Mouse (Mus musculus): ENCODE results near the gene Anxa11. TPM values are rescaled to one million over a fixed set of nuclear protein-coding genes. Genes with fewer than 3 reads are reported as not detected.
"Not testable (repeated sequence)": the region's sequence is repeated elsewhere in the genome, so short reads cannot be mapped to it uniquely, and the experiment has no call there.

The Anxa11 gene
- total and polyA plus RNA-seq, 3 experiments, result 7.6 to 40.5 TPM; not detected in 1

DNA sequence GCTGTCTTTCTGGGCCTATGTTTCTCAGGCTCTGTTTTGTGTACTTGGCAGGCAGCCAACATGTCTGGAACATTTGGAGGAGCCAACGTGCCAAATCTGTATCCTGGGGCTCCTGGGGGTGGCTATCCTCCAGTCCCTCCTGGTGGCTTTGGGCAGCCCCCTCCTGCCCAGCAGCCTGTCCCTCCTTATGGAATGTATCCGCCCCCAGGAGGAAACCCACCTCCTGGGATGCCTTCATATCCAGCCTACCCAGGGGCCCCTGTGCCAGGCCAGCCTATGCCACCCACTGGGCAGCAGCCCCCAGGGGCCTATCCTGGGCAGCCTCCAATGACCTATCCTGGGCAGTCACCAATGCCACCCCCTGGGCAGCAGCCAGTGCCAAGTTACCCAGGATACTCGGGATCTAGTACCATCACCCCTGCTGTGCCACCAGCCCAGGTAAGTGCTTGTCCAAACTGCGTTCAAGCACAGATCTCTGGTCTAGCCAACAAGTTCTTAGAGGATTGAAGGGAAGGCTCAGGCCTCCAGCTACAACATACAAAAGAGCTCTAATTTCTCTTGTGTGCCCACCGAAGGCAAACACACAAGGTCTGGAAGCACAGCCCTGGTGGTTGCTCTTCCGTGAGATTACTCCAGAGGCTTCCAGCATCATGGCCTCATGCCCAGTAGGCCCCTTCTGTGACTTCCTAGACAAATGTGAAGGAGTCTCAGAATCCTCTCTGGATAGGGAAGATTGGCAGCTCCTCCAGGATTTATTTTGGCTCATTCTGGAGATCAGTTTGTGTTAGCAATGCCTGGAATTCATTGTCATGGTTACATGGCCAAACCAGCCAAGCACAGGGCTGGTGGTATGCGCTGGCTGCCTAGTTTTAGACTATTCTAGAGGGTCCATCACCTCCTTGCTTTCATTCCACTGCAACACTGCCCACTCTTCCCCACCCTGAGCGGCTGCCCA lies 30.8 kb downstream of the Anxa11 start:
- Histone ChIP-seq H3K4me3 (ENCODE audit: control insufficient read depth in 1 of 2, insufficient read depth in 1 of 2, low read depth in 2 of 2, low read length in 2 of 2) (no peak overlapping the region), H3K27ac (ENCODE audit: control insufficient read depth, low read depth, low read length) (no peak overlapping the region), H3K27me3 (ENCODE audit: control insufficient read depth in 1 of 2, insufficient read depth in 2 of 2, low read length in 2 of 2) (no peaks in the 10 kb centered on the region), H3K9me3 (replicated peaks; ENCODE audit: insufficient read depth, low read length) (no peaks in the 10 kb centered on the region), H3K36me3 (ENCODE audit: control insufficient read depth in 1 of 2, insufficient read depth in 2 of 2, low read length in 2 of 2) (peaks cover 0 to 5% of the 10 kb centered on the region in 2 experiments; a peak in 3 of 4 replicates), H3K9ac (ENCODE audit: control insufficient read depth, low read depth, low read length, poor library complexity, severe bottlenecking) (no peak overlapping the region), H3K4me1 (ENCODE audit: control insufficient read depth in 1 of 2, insufficient read depth in 2 of 2, low read length in 2 of 2) (peaks cover 2 to 11% of the 10 kb centered on the region in 2 experiments; a peak in 2 of 4 replicates), H3K79me2 (ENCODE audit: control insufficient read depth, insufficient read depth, low read length, poor library complexity) (no peaks in the 10 kb centered on the region)
- TF ChIP-seq RCOR1 (IDR thresholded peaks at IDR 0.05; ENCODE audit: low read depth, low read length) (no peak), NRF1 (IDR thresholded peaks at IDR 0.05; ENCODE audit: insufficient read depth, low read depth, low read length, poor library complexity, severe bottlenecking) (no peak)
- no peak for DNase-seq (ENCODE audit: low read depth, low spot score)

DNA sequence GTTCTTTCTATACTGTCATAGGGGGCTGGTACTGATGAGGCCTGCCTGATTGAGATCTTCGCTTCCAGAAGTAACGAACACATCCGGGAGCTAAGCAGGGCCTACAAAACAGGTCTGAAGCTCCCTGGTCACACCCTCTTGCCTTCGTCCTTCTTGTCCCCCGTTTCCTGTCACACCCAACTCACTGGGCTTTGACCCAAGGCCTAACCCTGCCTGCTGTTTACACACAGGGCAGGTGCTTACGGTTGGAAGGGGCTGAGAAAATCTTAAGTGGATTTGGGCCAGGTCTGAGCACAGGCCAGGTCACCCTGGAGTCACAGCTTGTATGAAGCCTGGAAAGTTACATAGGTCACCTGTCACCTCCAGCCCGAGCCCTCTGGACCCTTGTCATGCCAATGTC lies 34.7 kb downstream of the Anxa11 start:
- H3K27ac ChIP-seq (ENCODE audit: control insufficient read depth, low read depth, low read length); H3K4me1 ChIP-seq (ENCODE audit: control insufficient read depth in 1 of 2, insufficient read depth in 2 of 2, low read length in 2 of 2); H3K36me3 ChIP-seq (ENCODE audit: control insufficient read depth in 1 of 2, insufficient read depth in 2 of 2, low read length in 2 of 2); H3K27me3 ChIP-seq (ENCODE audit: control insufficient read depth in 1 of 2, insufficient read depth in 2 of 2, low read length in 2 of 2); H3K9me3 ChIP-seq (replicated peaks; ENCODE audit: insufficient read depth, low read length); DNase-seq (ENCODE audit: low read depth, low spot score); H3K79me2 ChIP-seq (ENCODE audit: control insufficient read depth, insufficient read depth, low read length, poor library complexity); H3K4me3 ChIP-seq (ENCODE audit: control insufficient read depth in 1 of 2, insufficient read depth in 1 of 2, low read depth in 2 of 2, low read length in 2 of 2); H3K9ac ChIP-seq (ENCODE audit: control insufficient read depth, low read depth, low read length, poor library complexity, severe bottlenecking): not testable (repeated sequence)

DNA sequence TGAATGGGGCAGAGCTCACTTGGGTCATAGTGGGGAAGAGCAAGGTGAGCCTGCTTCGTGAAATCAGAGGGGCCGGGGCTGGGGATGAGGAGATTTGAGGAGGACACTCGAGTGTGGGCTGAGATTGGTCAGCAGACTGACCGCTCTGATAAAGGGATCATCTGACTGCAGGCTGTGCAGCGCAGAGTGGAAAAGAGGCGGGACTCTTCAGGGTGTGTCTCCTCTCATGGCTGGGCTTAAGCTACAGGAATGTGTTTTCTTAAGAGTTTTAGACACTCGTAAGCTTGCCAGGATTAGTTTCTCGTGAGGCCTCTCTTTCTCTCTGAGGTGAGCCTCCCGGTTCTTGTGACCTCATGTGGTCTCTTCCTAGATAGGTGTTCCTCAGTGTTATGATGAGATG lies 39.8 kb downstream of the Anxa11 start:
- not testable (repeated sequence) for H3K79me2 ChIP-seq (ENCODE audit: control insufficient read depth, insufficient read depth, low read length, poor library complexity); H3K36me3 ChIP-seq (ENCODE audit: control insufficient read depth in 1 of 2, insufficient read depth in 2 of 2, low read length in 2 of 2); DNase-seq (ENCODE audit: low read depth, low spot score); H3K4me3 ChIP-seq (ENCODE audit: control insufficient read depth in 1 of 2, insufficient read depth in 1 of 2, low read depth in 2 of 2, low read length in 2 of 2); H3K9me3 ChIP-seq (replicated peaks; ENCODE audit: insufficient read depth, low read length); H3K4me1 ChIP-seq (ENCODE audit: control insufficient read depth in 1 of 2, insufficient read depth in 2 of 2, low read length in 2 of 2); H3K9ac ChIP-seq (ENCODE audit: control insufficient read depth, low read depth, low read length, poor library complexity, severe bottlenecking); H3K27me3 ChIP-seq (ENCODE audit: control insufficient read depth in 1 of 2, insufficient read depth in 2 of 2, low read length in 2 of 2); H3K27ac ChIP-seq (ENCODE audit: control insufficient read depth, low read depth, low read length)

DNA sequence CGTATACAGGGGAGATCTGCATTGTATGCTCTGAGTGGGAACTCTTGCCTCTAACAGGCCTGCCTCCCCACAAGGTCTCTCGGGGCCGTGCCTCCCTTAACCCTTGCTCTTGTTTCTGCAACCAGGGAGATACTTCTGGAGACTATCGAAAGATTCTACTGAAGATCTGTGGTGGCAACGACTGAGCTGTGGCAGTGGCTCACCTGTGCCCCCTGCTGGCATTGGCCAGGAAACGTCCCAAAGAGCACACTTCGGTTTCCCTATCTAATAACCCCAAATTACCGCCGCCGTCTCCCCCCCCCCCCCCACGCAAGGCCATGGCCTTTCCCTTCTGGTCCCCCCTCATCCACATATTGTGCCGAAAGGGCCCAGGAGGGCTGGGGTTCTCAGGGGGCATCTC lies 43.9 kb downstream of the Anxa11 start:
- not testable (repeated sequence) for H3K36me3 ChIP-seq (ENCODE audit: control insufficient read depth in 1 of 2, insufficient read depth in 2 of 2, low read length in 2 of 2); H3K4me1 ChIP-seq (ENCODE audit: control insufficient read depth in 1 of 2, insufficient read depth in 2 of 2, low read length in 2 of 2); H3K27me3 ChIP-seq (ENCODE audit: control insufficient read depth in 1 of 2, insufficient read depth in 2 of 2, low read length in 2 of 2); H3K9me3 ChIP-seq (replicated peaks; ENCODE audit: insufficient read depth, low read length); DNase-seq (ENCODE audit: low read depth, low spot score); H3K27ac ChIP-seq (ENCODE audit: control insufficient read depth, low read depth, low read length); H3K79me2 ChIP-seq (ENCODE audit: control insufficient read depth, insufficient read depth, low read length, poor library complexity); H3K4me3 ChIP-seq (ENCODE audit: control insufficient read depth in 1 of 2, insufficient read depth in 1 of 2, low read depth in 2 of 2, low read length in 2 of 2); H3K9ac ChIP-seq (ENCODE audit: control insufficient read depth, low read depth, low read length, poor library complexity, severe bottlenecking)

DNA sequence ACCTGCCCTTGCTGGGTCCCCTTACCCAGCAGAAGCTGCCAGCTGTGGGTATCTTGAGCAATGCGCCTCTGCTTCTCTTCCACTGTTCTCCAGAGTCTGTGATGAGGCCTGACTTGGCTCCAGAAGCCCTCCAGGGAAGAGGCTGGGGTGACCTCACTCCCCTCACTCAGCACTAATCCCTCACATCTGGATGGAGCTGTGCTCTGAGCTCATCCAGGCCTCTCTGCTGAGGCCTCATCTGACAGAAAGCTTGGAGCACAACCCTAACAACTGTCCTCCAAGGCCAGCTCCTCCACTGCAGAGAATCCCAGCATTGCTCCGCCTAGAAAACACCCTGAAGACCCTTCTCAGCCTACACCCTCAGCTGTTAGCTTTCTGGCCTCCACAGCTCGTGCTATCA lies 52.6 kb downstream of the Anxa11 start:
- H3K9ac ChIP-seq (ENCODE audit: control insufficient read depth, low read depth, low read length, poor library complexity, severe bottlenecking); H3K9me3 ChIP-seq (replicated peaks; ENCODE audit: insufficient read depth, low read length); H3K27me3 ChIP-seq (ENCODE audit: control insufficient read depth in 1 of 2, insufficient read depth in 2 of 2, low read length in 2 of 2); H3K79me2 ChIP-seq (ENCODE audit: control insufficient read depth, insufficient read depth, low read length, poor library complexity); H3K36me3 ChIP-seq (ENCODE audit: control insufficient read depth in 1 of 2, insufficient read depth in 2 of 2, low read length in 2 of 2); H3K27ac ChIP-seq (ENCODE audit: control insufficient read depth, low read depth, low read length); H3K4me3 ChIP-seq (ENCODE audit: control insufficient read depth in 1 of 2, insufficient read depth in 1 of 2, low read depth in 2 of 2, low read length in 2 of 2); H3K4me1 ChIP-seq (ENCODE audit: control insufficient read depth in 1 of 2, insufficient read depth in 2 of 2, low read length in 2 of 2); DNase-seq (ENCODE audit: low read depth, low spot score): not testable (repeated sequence)

DNA sequence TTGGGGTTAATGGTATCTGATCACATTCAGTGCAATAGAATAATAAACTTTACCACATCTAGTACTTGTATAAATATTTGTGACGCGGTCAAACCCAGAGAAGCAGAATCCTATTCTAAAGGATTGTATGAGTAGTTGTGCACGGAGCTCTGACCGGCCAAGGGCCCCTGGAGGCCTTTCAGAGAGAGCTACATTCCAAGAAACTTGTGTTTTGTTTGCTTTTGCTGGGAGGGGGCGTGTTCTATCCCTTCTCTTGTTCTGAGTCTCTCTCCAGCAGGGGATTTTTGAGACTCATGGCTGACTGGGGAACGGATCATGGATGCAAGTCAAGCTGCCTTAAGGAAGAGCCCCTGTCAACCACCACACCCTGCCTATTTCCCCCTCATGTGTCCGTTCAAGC lies 53.7 kb downstream of the Anxa11 start:
- not testable (repeated sequence) for H3K9ac ChIP-seq (ENCODE audit: control insufficient read depth, low read depth, low read length, poor library complexity, severe bottlenecking); H3K36me3 ChIP-seq (ENCODE audit: control insufficient read depth in 1 of 2, insufficient read depth in 2 of 2, low read length in 2 of 2); DNase-seq (ENCODE audit: low read depth, low spot score); H3K9me3 ChIP-seq (replicated peaks; ENCODE audit: insufficient read depth, low read length); H3K79me2 ChIP-seq (ENCODE audit: control insufficient read depth, insufficient read depth, low read length, poor library complexity); H3K4me3 ChIP-seq (ENCODE audit: control insufficient read depth in 1 of 2, insufficient read depth in 1 of 2, low read depth in 2 of 2, low read length in 2 of 2); H3K27ac ChIP-seq (ENCODE audit: control insufficient read depth, low read depth, low read length); H3K27me3 ChIP-seq (ENCODE audit: control insufficient read depth in 1 of 2, insufficient read depth in 2 of 2, low read length in 2 of 2); H3K4me1 ChIP-seq (ENCODE audit: control insufficient read depth in 1 of 2, insufficient read depth in 2 of 2, low read length in 2 of 2)

DNA sequence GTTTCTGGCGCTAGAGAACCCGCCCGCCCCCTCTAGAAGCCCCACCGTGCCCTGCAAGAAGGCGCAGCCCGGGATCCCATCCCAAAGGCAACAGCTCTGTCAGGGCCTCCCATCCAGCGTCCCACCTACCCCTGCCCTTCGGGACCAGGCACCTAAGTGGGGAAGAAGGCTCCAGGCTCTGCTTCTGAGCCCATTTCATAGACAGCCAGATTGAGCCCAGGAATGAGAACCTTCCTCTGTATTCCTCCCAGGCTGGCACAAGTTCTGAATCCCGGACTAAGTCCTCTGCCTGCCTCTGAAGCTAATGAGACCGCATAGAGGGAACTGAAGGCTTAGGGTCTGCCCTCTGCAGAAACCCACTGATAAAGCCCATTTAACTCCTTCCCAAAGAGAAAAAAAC lies 61.0 kb downstream of the Anxa11 start, which contains the start of gene Plac9a:
Gene Plac9a (minus strand): TSS at position 101 of the 400 bp plus-strand sequence.
- H3K9ac ChIP-seq (ENCODE audit: control insufficient read depth, low read depth, low read length, poor library complexity, severe bottlenecking); H3K36me3 ChIP-seq (ENCODE audit: control insufficient read depth in 1 of 2, insufficient read depth in 2 of 2, low read length in 2 of 2); H3K4me3 ChIP-seq (ENCODE audit: control insufficient read depth in 1 of 2, insufficient read depth in 1 of 2, low read depth in 2 of 2, low read length in 2 of 2); H3K9me3 ChIP-seq (replicated peaks; ENCODE audit: insufficient read depth, low read length); H3K79me2 ChIP-seq (ENCODE audit: control insufficient read depth, insufficient read depth, low read length, poor library complexity); H3K27me3 ChIP-seq (ENCODE audit: control insufficient read depth in 1 of 2, insufficient read depth in 2 of 2, low read length in 2 of 2); H3K4me1 ChIP-seq (ENCODE audit: control insufficient read depth in 1 of 2, insufficient read depth in 2 of 2, low read length in 2 of 2); DNase-seq (ENCODE audit: low read depth, low spot score); H3K27ac ChIP-seq (ENCODE audit: control insufficient read depth, low read depth, low read length): not testable (repeated sequence)

Measured in MEL (cell line).